Mouse (Mus musculus): ENCODE measurements around the gene Notch1. TPM values are rescaled to one million over a fixed set of nuclear protein-coding genes. Genes with fewer than 3 reads are reported as not detected.

Notch1 gene
- polyA plus RNA-seq, 1 experiment from 2014 or later, result 48.2 TPM

- Histone ChIP-seq H3K36me3 (peaks cover 74% of the 10 kb centered on the region), H3K27me3 (replicated peaks) (no peaks in the 10 kb centered on the region), H3K9me3 (no peaks in the 10 kb centered on the region), H3K4me2 (replicated peaks) (no peak overlapping the region), H3K27ac (no peak overlapping the region), H3K9ac (no peak overlapping the region), H3K4me3 (no peak overlapping the region), H3K4me1 (peaks cover 11% of the 10 kb centered on the region)
- ATAC-seq (ENCODE audit: low FRiP score, low read depth), result no peak
- WGBS, result 92% methylated on average over 7 of the region's 7 CpGs
Measured at GRCm38 (mm10) chr2:26438373-26438772, 78.1 kb downstream of the Notch1 start.

GRCm38 (mm10) chr2:26437221-26437620 lies 79.2 kb downstream of the Notch1 start:
- H3K4me2 ChIP-seq (replicated peaks), result no peak overlapping the region
- no peaks in the 10 kb centered on the region for H3K27me3 ChIP-seq (replicated peaks)
- H3K36me3 ChIP-seq, result peaks cover 86% of the 10 kb centered on the region
- H3K27ac ChIP-seq, result no peak overlapping the region
- 0 out of 2 replicates have a peak overlapping the region, but pooled peaks have one; percentile 29 for H3K9ac ChIP-seq
- 0 out of 2 replicates have a peak, but pooled peaks cover 9% of the 10 kb centered on the region for H3K4me1 ChIP-seq
- H3K4me3 ChIP-seq, result no peak overlapping the region
- 84% methylated on average over 4 of the region's 4 CpGs for WGBS
- H3K9me3 ChIP-seq, result no peaks in the 10 kb centered on the region
- ATAC-seq (ENCODE audit: low FRiP score, low read depth), result no peak

GRCm38 (mm10) chr2:26434791-26435572 lies 81.5 kb downstream of the Notch1 start:
- H3K9me3 ChIP-seq, result no peaks in the 10 kb centered on the region
- no peak overlapping the region for H3K27ac ChIP-seq
- H3K4me2 ChIP-seq (replicated peaks), result no peak overlapping the region
- H3K4me3 ChIP-seq, result no peak overlapping the region
- ATAC-seq (ENCODE audit: low FRiP score, low read depth), result no peak
- H3K36me3 ChIP-seq, result peaks cover 85% of the 10 kb centered on the region
- WGBS, result 93% methylated on average over 7 of the region's 7 CpGs
- H3K4me1 ChIP-seq, result 0 out of 2 replicates have a peak, but pooled peaks cover 9% of the 10 kb centered on the region
- no peak overlapping the region for H3K9ac ChIP-seq
- H3K27me3 ChIP-seq (replicated peaks), result no peaks in the 10 kb centered on the region

- ATAC-seq (ENCODE audit: low FRiP score, low read depth), result no peak
- peaks cover 93% of the 10 kb centered on the region for H3K36me3 ChIP-seq
- H3K27me3 ChIP-seq (replicated peaks), result no peaks in the 10 kb centered on the region
- H3K4me2 ChIP-seq (replicated peaks), result no peak overlapping the region
- H3K4me1 ChIP-seq, result 0 out of 2 replicates have a peak, but pooled peaks cover 3% of the 10 kb centered on the region
- H3K9me3 ChIP-seq, result no peaks in the 10 kb centered on the region
- 0 out of 2 replicates have a peak overlapping the region, but pooled peaks have one; percentile 10 for H3K9ac ChIP-seq
- no peak overlapping the region for H3K4me3 ChIP-seq
- 88% methylated on average over 5 of the region's 5 CpGs for WGBS
- H3K27ac ChIP-seq, result no peak overlapping the region
Measured at GRCm38 (mm10) chr2:26429851-26430250, 86.6 kb downstream of the Notch1 start.

- H3K27ac ChIP-seq, result no peak overlapping the region
- 92% methylated on average over 2 of the region's 2 CpGs for WGBS
- H3K4me2 ChIP-seq (replicated peaks), result no peak overlapping the region
- H3K4me3 ChIP-seq, result no peak overlapping the region
- no peak overlapping the region for H3K9ac ChIP-seq
- H3K27me3 ChIP-seq (replicated peaks), result no peaks in the 10 kb centered on the region
- H3K9me3 ChIP-seq, result no peaks in the 10 kb centered on the region
- H3K36me3 ChIP-seq, result peaks cover 96% of the 10 kb centered on the region
- no peaks in the 10 kb centered on the region for H3K4me1 ChIP-seq
- no peak for ATAC-seq (ENCODE audit: low FRiP score, low read depth)
Measured at GRCm38 (mm10) chr2:26424541-26424940, 91.9 kb downstream of the Notch1 start.

- Histone ChIP-seq H3K9me3 (no peaks in the 10 kb centered on the region), H3K4me3 (no peak overlapping the region), H3K27me3 (replicated peaks) (no peaks in the 10 kb centered on the region), H3K4me1 (no peaks in the 10 kb centered on the region), H3K4me2 (replicated peaks) (no peak overlapping the region), H3K27ac (no peak overlapping the region), H3K36me3 (peaks cover 95% of the 10 kb centered on the region), H3K9ac (no peak overlapping the region)
- no peak for ATAC-seq (ENCODE audit: low FRiP score, low read depth)
- WGBS, result 100% methylated on average over 1 of the region's 1 CpGs
Measured at GRCm38 (mm10) chr2:26423086-26423485, 93.4 kb downstream of the Notch1 start.

- Histone ChIP-seq H3K4me2 (replicated peaks) (no peak overlapping the region), H3K36me3 (peaks cover 94% of the 10 kb centered on the region), H3K4me3 (no peak overlapping the region), H3K27me3 (replicated peaks) (no peaks in the 10 kb centered on the region), H3K4me1 (no peaks in the 10 kb centered on the region), H3K27ac (no peak overlapping the region), H3K9ac (no peak overlapping the region), H3K9me3 (no peaks in the 10 kb centered on the region)
- 95% methylated on average over 2 of the region's 2 CpGs for WGBS
- ATAC-seq (ENCODE audit: low FRiP score, low read depth), result no peak
Measured at GRCm38 (mm10) chr2:26421969-26422368, 94.5 kb downstream of the Notch1 start.

DNA sequence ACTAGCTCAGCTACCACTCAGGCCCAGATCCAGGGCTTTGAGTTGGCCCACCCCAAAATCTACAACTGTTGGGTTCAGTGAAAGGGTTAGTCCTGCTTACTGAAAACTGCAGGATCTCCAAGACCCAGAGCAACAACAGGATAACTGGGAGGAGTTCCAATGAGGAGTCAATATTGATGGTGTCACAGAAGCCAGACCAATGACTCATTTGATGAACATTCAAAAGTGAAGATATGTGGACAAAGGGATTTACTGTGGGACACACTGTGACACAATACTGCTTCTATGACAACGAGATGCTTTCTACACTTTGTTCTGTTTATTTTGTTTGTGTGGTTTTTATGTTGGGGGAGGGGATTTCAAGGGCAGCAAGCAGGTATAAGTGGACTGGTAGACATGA lies 98.3 kb downstream of the Notch1 start:
- H3K27me3 ChIP-seq (replicated peaks), result no peaks in the 10 kb centered on the region
- ATAC-seq (ENCODE audit: low FRiP score, low read depth), result no peak
- no peak overlapping the region for H3K4me2 ChIP-seq (replicated peaks)
- no peaks in the 10 kb centered on the region for H3K9me3 ChIP-seq
- H3K36me3 ChIP-seq, result peaks cover 95% of the 10 kb centered on the region
- 87% methylated on average over 1 of the region's 1 CpGs for WGBS
- H3K27ac ChIP-seq, result no peak overlapping the region
- no peaks in the 10 kb centered on the region for H3K4me1 ChIP-seq
- no peak overlapping the region for H3K9ac ChIP-seq
- no peak overlapping the region for H3K4me3 ChIP-seq

DNA sequence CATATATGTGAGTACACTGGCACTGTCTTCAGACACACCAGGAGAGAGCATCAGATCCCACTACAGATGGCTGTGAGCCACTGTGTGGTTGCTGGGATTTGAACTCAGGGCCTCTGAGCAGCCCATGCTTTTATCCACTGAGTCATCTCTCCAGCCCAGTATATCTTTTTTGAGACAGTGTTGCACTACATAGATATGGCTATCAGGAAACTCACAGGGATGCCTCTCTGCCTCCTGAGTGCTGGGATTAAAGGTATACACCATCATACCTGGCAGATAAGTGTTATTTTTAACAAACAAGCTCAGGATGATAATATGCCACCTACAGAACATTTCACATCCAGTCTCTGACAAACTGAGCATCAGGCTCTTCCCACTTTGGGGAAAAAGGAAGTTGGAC lies 99.4 kb downstream of the Notch1 start:
- no peaks in the 10 kb centered on the region for H3K9me3 ChIP-seq
- H3K4me1 ChIP-seq, result no peaks in the 10 kb centered on the region
- peaks cover 94% of the 10 kb centered on the region for H3K36me3 ChIP-seq
- H3K27me3 ChIP-seq (replicated peaks), result no peaks in the 10 kb centered on the region
- no peak for ATAC-seq (ENCODE audit: low FRiP score, low read depth)
- H3K9ac ChIP-seq, result no peak overlapping the region
- H3K27ac ChIP-seq, result no peak overlapping the region
- no peak overlapping the region for H3K4me2 ChIP-seq (replicated peaks)
- H3K4me3 ChIP-seq, result no peak overlapping the region

GRCm38 (mm10) chr2:26410931-26411411 lies 105.5 kb downstream of the Notch1 start:
- ATAC-seq (ENCODE audit: low FRiP score, low read depth), result no peak
- Histone ChIP-seq H3K9me3 (no peaks in the 10 kb centered on the region), H3K27me3 (replicated peaks) (no peaks in the 10 kb centered on the region), H3K36me3 (peaks cover 68% of the 10 kb centered on the region), H3K4me1 (peaks cover 25% of the 10 kb centered on the region), H3K27ac (no peak overlapping the region), H3K9ac (no peak overlapping the region), H3K4me3 (no peak overlapping the region), H3K4me2 (replicated peaks) (no peak overlapping the region)
- WGBS, result 84% methylated on average over 4 of the region's 5 CpGs

DNA sequence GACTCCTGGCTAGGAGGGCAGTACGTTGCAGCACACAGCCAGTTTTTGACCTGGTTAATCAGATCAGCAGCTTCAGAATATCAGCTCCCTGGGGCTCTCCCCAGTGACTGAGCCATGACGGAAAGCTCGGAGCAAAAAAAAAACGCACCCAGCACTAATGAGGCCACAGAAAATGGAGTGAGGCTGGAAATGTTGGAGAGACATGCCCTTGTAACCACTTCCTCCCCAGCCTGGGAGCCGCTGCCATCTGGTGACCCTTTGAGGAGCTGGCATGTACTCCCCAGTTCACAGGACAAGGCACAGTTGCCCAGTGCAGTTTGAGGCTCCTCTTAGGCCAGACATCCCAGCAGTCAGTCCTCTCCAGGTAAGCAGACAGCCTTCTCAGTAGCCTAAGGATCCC lies 106.4 kb downstream of the Notch1 start:
- H3K4me3 ChIP-seq, result no peak overlapping the region
- peaks cover 32% of the 10 kb centered on the region for H3K4me1 ChIP-seq
- H3K9me3 ChIP-seq, result no peaks in the 10 kb centered on the region
- H3K4me2 ChIP-seq (replicated peaks), result no peak overlapping the region
- WGBS, result 80% methylated on average over 5 of the region's 5 CpGs
- ATAC-seq (ENCODE audit: low FRiP score, low read depth), result no peak
- H3K9ac ChIP-seq, result no peak overlapping the region
- H3K27me3 ChIP-seq (replicated peaks), result no peaks in the 10 kb centered on the region
- no peak overlapping the region for H3K27ac ChIP-seq
- peaks cover 59% of the 10 kb centered on the region for H3K36me3 ChIP-seq

- WGBS, result 59% methylated on average over 3 of the region's 3 CpGs
- peaks cover 53% of the 10 kb centered on the region for H3K36me3 ChIP-seq
- ATAC-seq (ENCODE audit: low FRiP score, low read depth), result peak; percentile 49; the same call in 1 of the 2 replicates
Measured at GRCm38 (mm10) chr2:26409362-26409761, 107.1 kb downstream of the Notch1 start.

More at GRCm38 (mm10) chr2:26409362-26409761, 107.1 kb downstream of the Notch1 start:
- peak overlapping the region; percentile 92; the same call in 1 of the 2 replicates for H3K4me3 ChIP-seq
- no peak overlapping the region for H3K27ac ChIP-seq
- H3K9me3 ChIP-seq, result no peaks in the 10 kb centered on the region
- no peak overlapping the region for H3K9ac ChIP-seq
- peaks cover 38% of the 10 kb centered on the region for H3K4me1 ChIP-seq
- H3K4me2 ChIP-seq (replicated peaks), result peak overlapping the region; percentile 81
- H3K27me3 ChIP-seq (replicated peaks), result no peaks in the 10 kb centered on the region

All from neural tube, embryonic 12.5 days (tissue).